Mouse (Mus musculus) MEL (cell line): ENCODE results near the gene Pgpep1l. TPM values are rescaled to one million over a fixed set of nuclear protein-coding genes. Genes with fewer than 3 reads are reported as not detected.

Experiments used
- DNase-seq: peaks from one replicate; pipeline ENCODE4 v3.0.0; 2011; ENCODE audit warnings: low read depth, low spot score
- H3K27ac ChIP-seq: 2 replicates; pipeline ENCODE4 v1.5.1; 2012; ENCODE audit warnings: low read depth, mild to moderate bottlenecking, control low read depth, low read length, moderate library complexity; ENCODE audit not compliant: control insufficient read depth
- H3K27me3 ChIP-seq, 2 experiments: fragments of 150-350 bp in 1 of 2; sonication (generic) in 1 of 2; 2 replicates each; pipeline ENCODE4 v1.6.1; 2012; ENCODE audit warnings: low read length in 2 of 2, mild to moderate bottlenecking in 2 of 2, improper control_type of control experiment in 1 of 2, moderate library complexity in 1 of 2; ENCODE audit not compliant: insufficient read depth in 2 of 2, control insufficient read depth in 1 of 2
- H3K36me3 ChIP-seq, 2 experiments: 2 replicates each; pipeline ENCODE4 v1.6.1; 2012 to 2014; ENCODE audit warnings: low read length in 2 of 2, improper control_type of control experiment in 1 of 2, inconsistent platforms in 1 of 2, mild to moderate bottlenecking in 1 of 2; ENCODE audit not compliant: insufficient read depth in 2 of 2, control insufficient read depth in 1 of 2
- H3K4me1 ChIP-seq, 2 experiments: fragments of 150-350 bp in 1 of 2; sonication (generic) in 1 of 2; 2 replicates each; pipeline ENCODE4 v1.6.1; 2012; ENCODE audit warnings: low read length in 2 of 2, improper control_type of control experiment in 1 of 2, mild to moderate bottlenecking in 1 of 2; ENCODE audit not compliant: insufficient read depth in 2 of 2, control insufficient read depth in 1 of 2
- H3K4me3 ChIP-seq, 2 experiments: fragments of 150-350 bp in 1 of 2; sonication (generic) in 1 of 2; 2 replicates each; pipeline ENCODE4 v1.5.1; 2012; ENCODE audit warnings: low read depth in 2 of 2, low read length in 2 of 2, mild to moderate bottlenecking in 2 of 2, moderate library complexity in 2 of 2, control low read depth in 1 of 2, improper control_type of control experiment in 1 of 2; ENCODE audit not compliant: control insufficient read depth in 1 of 2, insufficient read depth in 1 of 2
- H3K79me2 ChIP-seq: 2 replicates; pipeline ENCODE4 v1.6.1; 2012; ENCODE audit warnings: mild to moderate bottlenecking, low read length, moderate library complexity; ENCODE audit not compliant: control insufficient read depth, poor library complexity, insufficient read depth
- H3K9ac ChIP-seq: 2 replicates; pipeline ENCODE4 v1.6.1; 2012; ENCODE audit warnings: low read depth, mild to moderate bottlenecking, control low read depth, low read length, moderate library complexity; ENCODE audit not compliant: control insufficient read depth, poor library complexity, severe bottlenecking
- H3K9me3 ChIP-seq: fragments of 150-350 bp; sonication (generic); replicated peaks from 2 replicates; pipeline ENCODE4 v1.6.1; 2012; ENCODE audit warnings: mild to moderate bottlenecking, low read length, improper control_type of control experiment, moderate library complexity; ENCODE audit not compliant: insufficient read depth
- CHD1 ChIP-seq: IDR thresholded peaks from 2 replicates; pipeline ENCODE4 v1.6.1; 2012; ENCODE audit warnings: low read depth, mild to moderate bottlenecking, inconsistent platforms, low read length, improper control_type of control experiment
- CTCF ChIP-seq, 3 experiments: IDR thresholded peaks in 2 of 3; conservative IDR thresholded peaks in 1 of 3; 2 replicates each; pipeline ENCODE4 v1.5.1; 2011 to 2012; ENCODE audit warnings: low read length in 3 of 3, low read depth in 2 of 3, mild to moderate bottlenecking in 2 of 3, improper control_type of control experiment in 1 of 3, inconsistent platforms in 1 of 3, mixed read lengths in 1 of 3, moderate library complexity in 1 of 3; ENCODE audit not compliant: control insufficient read depth in 1 of 3, insufficient read depth in 1 of 3, poor library complexity in 1 of 3, severe bottlenecking in 1 of 3
- ELF1 ChIP-seq: IDR thresholded peaks from 2 replicates; pipeline ENCODE4 v1.6.1; 2014; ENCODE audit warnings: low read depth, mild to moderate bottlenecking, inconsistent platforms, low read length, improper control_type of control experiment, moderate library complexity
- ETS1 ChIP-seq: IDR thresholded peaks from 2 replicates; pipeline ENCODE4 v1.6.1; 2012; ENCODE audit warnings: low read depth, mild to moderate bottlenecking, inconsistent platforms, low read length, improper control_type of control experiment, moderate library complexity
- GABPA ChIP-seq: IDR thresholded peaks from 2 replicates; pipeline ENCODE4 v1.6.1; 2012; ENCODE audit warnings: low read depth, mild to moderate bottlenecking, inconsistent platforms, low read length, improper control_type of control experiment, moderate library complexity
- GATA1 ChIP-seq: IDR thresholded peaks from 2 replicates; pipeline ENCODE4 v1.6.1; 2011; ENCODE audit warnings: low read depth, low read length, improper control_type of control experiment
- JUND ChIP-seq: IDR thresholded peaks from 2 replicates; pipeline ENCODE4 v1.6.1; 2011; ENCODE audit warnings: low read depth, mild to moderate bottlenecking, improper control_type of control experiment, low read length
- MAX ChIP-seq: IDR thresholded peaks from 2 replicates; pipeline ENCODE4 v1.6.1; 2011; ENCODE audit warnings: low read length, improper control_type of control experiment
- MEF2A ChIP-seq: IDR thresholded peaks from 2 replicates; pipeline ENCODE4 v1.6.1; 2014; ENCODE audit warnings: low read depth, mild to moderate bottlenecking, inconsistent platforms, low read length, improper control_type of control experiment; ENCODE audit not compliant: poor library complexity, insufficient replicate concordance, severe bottlenecking; ENCODE audit errors: extremely low read depth
- MXI1 ChIP-seq: IDR thresholded peaks from 2 replicates; pipeline ENCODE4 v1.6.1; 2011; ENCODE audit warnings: mild to moderate bottlenecking, low read depth, low read length, improper control_type of control experiment
- NELFE ChIP-seq: IDR thresholded peaks from 2 replicates; pipeline ENCODE4 v1.6.1; 2011; ENCODE audit warnings: low read depth, low read length, improper control_type of control experiment
- POLR2A ChIP-seq, 2 experiments: IDR thresholded peaks; 2 replicates each; pipeline ENCODE4 v1.6.1; 2011 to 2012; ENCODE audit warnings: low read length in 2 of 2, mild to moderate bottlenecking in 2 of 2, control low read depth in 1 of 2, improper control_type of control experiment in 1 of 2, low read depth in 1 of 2, moderate library complexity in 1 of 2; ENCODE audit not compliant: control insufficient read depth in 1 of 2, insufficient read depth in 1 of 2, poor library complexity in 1 of 2
- RCOR1 ChIP-seq: IDR thresholded peaks from 2 replicates; pipeline ENCODE4 v1.6.1; 2012; ENCODE audit warnings: low read depth, mild to moderate bottlenecking, inconsistent platforms, low read length, improper control_type of control experiment
- SMC3 ChIP-seq: IDR thresholded peaks from 2 replicates; pipeline ENCODE4 v1.6.1; 2011; ENCODE audit warnings: low read depth, low read length, improper control_type of control experiment
- ZC3H11A ChIP-seq: IDR thresholded peaks from 2 replicates; pipeline ENCODE4 v1.6.1; 2012; ENCODE audit warnings: low read depth, mild to moderate bottlenecking, inconsistent platforms, low read length, improper control_type of control experiment
- ZMIZ1 ChIP-seq: IDR thresholded peaks from 2 replicates; pipeline ENCODE4 v1.6.1; 2012; ENCODE audit warnings: low read depth, mild to moderate bottlenecking, inconsistent platforms, low read length, improper control_type of control experiment, moderate library complexity
- ZNF384 ChIP-seq: IDR thresholded peaks from 2 replicates; pipeline ENCODE4 v1.6.1; 2012; ENCODE audit warnings: low read depth, mild to moderate bottlenecking, inconsistent platforms, low read length, improper control_type of control experiment
- polyA plus RNA-seq, 2 experiments: library from polyadenylated mRNA; stranded (reverse) in 1 of 2; unstranded in 1 of 2; fragments of >175 nt in 1 of 2; fragments of >200 nt in 1 of 2; gene quantifications; 2 replicates each; pipeline versions ENCODE4 v1.2.1 to v1.2.4; 2012; ENCODE audit warnings: low replicate concordance in 2 of 2, low read depth in 1 of 2; ENCODE audit not compliant: insufficient read length in 2 of 2, insufficient read depth in 1 of 2, missing spikeins in 1 of 2
- total RNA-seq: library from RNA; depleted of rRNA; stranded (reverse); fragments of 300-350 nt; gene quantifications from 2 replicates; pipeline ENCODE4 v1.2.3, GENCODE M21; 2012

The Pgpep1l gene
- total and polyA plus RNA-seq, 3 experiments, result not detected

DNA sequence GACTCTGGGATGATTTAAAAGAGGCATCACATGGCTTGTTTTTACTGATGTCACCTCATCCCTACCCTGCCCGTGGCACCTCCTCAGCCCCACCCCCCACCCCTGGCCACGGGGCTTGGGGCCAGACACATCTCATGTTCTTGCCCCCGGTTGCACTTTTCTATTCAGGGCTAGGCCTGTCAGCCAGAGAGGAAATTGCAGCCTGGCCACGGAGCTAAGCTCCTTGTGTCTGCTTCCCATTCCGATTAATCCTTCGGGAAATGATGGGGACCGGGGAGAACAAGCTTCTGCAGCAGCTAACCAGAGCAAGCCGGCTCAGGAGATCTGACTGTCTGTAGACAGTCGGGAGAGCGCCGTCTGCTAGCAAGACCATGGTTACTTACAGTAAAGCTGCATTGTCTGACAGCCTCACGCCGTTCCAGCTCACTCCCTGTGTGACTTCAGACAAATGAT lies 40.7 kb downstream of the Pgpep1l start:
- Histone ChIP-seq H3K9me3 (no peaks in the 10 kb centered on the region), H3K79me2 (no peaks in the 10 kb centered on the region), H3K36me3 (peaks cover 1 to 20% of the 10 kb centered on the region in 2 experiments; a peak in 3 of 4 replicates), H3K4me1 (peaks cover 2 to 19% of the 10 kb centered on the region in 2 experiments; a peak in 2 of 4 replicates), H3K9ac (no peak overlapping the region), H3K27me3 (no peaks in the 10 kb centered on the region), H3K27ac (no peak overlapping the region), H3K4me3 (no peak overlapping the region)
- no peak for DNase-seq
- TF ChIP-seq SMC3 (no peak), CTCF (IDR thresholded peaks at IDR 0.05 in 2 of 3, conservative IDR thresholded peaks at IDR 0.05 in 1 of 3; ENCODE audit: control insufficient read depth in 1 of 3, insufficient read depth in 1 of 3, low read depth in 2 of 3, low read length in 3 of 3, poor library complexity in 1 of 3, severe bottlenecking in 1 of 3) (no peak), MAX (no peak), JUND (no peak), MEF2A (no peak), GABPA (no peak), CHD1 (no peak), ZC3H11A (no peak), RCOR1 (no peak), GATA1 (no peak), ELF1 (no peak), NELFE (no peak), ZNF384 (no peak), ETS1 (no peak), ZMIZ1 (no peak), POLR2A (IDR thresholded peaks at IDR 0.05; ENCODE audit: control insufficient read depth in 1 of 2, insufficient read depth in 1 of 2, low read depth in 1 of 2, low read length in 2 of 2, poor library complexity in 1 of 2) (no peak)

DNA sequence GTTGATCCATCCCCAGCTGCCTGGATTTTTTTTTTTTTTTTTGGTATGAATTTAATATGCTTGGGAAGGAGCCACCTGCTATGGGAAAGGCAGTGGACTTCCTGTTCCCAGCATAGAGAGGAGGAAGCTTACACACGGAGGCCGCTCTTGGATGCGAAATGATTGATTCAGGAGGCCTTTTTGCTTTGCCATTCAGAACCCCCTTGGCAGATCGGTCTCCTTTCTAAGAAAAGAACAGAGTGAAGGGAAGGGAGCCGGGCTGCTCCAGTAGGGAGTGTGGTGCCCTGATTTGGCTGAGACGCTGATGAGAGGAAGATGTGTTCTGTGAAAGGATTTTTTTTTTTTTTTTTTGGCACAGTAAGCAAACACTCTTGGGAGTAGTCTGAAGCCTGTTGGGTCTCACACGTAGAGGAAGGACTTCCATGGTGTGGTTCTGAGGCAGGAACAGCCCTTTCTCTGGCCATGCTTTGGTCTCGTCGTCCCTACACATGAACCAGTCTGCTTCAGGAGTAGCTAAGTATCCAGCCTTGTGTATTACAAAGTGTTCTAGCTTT lies 42.3 kb downstream of the Pgpep1l start:
- H3K79me2 ChIP-seq, result no peaks in the 10 kb centered on the region
- H3K9ac ChIP-seq, result no peak overlapping the region
- no peak overlapping the region for H3K27ac ChIP-seq
- H3K9me3 ChIP-seq, result no peaks in the 10 kb centered on the region
- H3K4me3 ChIP-seq, result no peak overlapping the region
- DNase-seq, result no peak
- peaks cover 0 to 8% of the 10 kb centered on the region in 2 experiments; a peak in 1 of 4 replicates for H3K4me1 ChIP-seq
- H3K27me3 ChIP-seq, result no peaks in the 10 kb centered on the region
- peaks cover 3 to 8% of the 10 kb centered on the region in 2 experiments; a peak in 3 of 4 replicates for H3K36me3 ChIP-seq
- no peak for TF ChIP-seq MXI1
